Mouse (Mus musculus): Measurements from ENCODE around the gene Shank3. TPM values are rescaled to one million over a fixed set of nuclear protein-coding genes. Genes with fewer than 3 reads are reported as not detected.

Shank3 gene
- polyA plus RNA-seq, 1 experiment from 2014 or later = 0.33 TPM

DNA sequence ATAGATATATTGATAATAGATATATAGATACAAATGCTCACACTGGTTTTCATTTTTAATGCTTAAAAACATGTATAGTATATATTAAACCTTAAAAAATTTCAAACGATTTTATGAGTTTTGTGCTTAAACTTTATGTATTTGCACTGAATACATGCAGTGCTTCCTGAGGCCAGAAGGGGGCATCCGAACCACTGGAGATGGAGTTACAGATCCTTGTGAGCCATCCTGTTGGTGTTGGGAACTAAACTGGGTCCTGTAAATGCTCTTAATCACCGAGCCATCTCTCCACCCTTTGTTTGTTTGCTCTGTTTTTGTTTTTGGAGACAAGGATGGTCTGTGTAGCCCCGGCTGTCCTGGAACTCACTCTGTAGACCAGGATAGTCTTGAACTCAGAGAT is 4.5 kb upstream of the Shank3 start:
- ATAC-seq (ENCODE audit: low read depth) = no peak
- Histone ChIP-seq H3K9ac (ENCODE audit: low read depth, low read length) (no peak overlapping the region), H3K4me2 (ENCODE audit: low read depth, low read length) (no peak overlapping the region), H3K4me3 (ENCODE audit: low read depth, low read length) (no peak overlapping the region), H3K27ac (ENCODE audit: low read length) (no peak overlapping the region), H3K9me3 (replicated peaks; ENCODE audit: control insufficient read depth, low read length) (no peaks in the 10 kb centered on the region), H3K27me3 (ENCODE audit: control insufficient read depth, insufficient read depth, low read depth, low read length) (peaks cover 30% of the 10 kb centered on the region), H3K36me3 (ENCODE audit: control insufficient read depth, insufficient read depth) (no peaks in the 10 kb centered on the region), H3K4me1 (ENCODE audit: control insufficient read depth, low read depth, low read length) (peaks cover 13% of the 10 kb centered on the region)
- WGBS (ENCODE audit: insufficient replicate concordance) = 60% methylated on average over 4 of the region's 4 CpGs

DNA sequence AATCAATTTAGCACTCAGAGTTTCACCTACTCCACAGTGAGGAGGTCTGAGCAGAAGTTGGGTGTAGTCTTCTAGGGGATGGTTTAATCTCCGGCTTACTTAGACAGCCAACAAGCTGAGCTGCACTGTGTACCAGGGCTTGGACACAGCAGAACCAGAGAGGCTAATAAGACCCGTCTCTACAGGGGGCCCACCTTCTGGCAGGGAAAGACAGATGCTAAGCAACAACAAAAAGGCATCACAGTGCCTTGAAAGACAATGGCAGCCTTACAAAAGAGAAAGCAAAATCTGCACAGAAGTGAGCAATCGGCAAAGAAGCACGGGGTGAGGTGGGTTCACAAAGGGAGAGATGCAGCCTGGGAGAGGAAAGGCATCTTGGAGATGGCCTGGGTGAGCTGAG is 3.3 kb upstream of the Shank3 start:
- H3K9ac ChIP-seq (ENCODE audit: low read depth, low read length) = no peak overlapping the region
- 55% methylated on average over 4 of the region's 4 CpGs for WGBS (ENCODE audit: insufficient replicate concordance)
- no peak overlapping the region for H3K27ac ChIP-seq (ENCODE audit: low read length)
- ATAC-seq (ENCODE audit: low read depth) = no peak
- no peaks in the 10 kb centered on the region for H3K9me3 ChIP-seq (replicated peaks; ENCODE audit: control insufficient read depth, low read length)
- H3K4me2 ChIP-seq (ENCODE audit: low read depth, low read length) = no peak overlapping the region
- peaks cover 21% of the 10 kb centered on the region for H3K4me1 ChIP-seq (ENCODE audit: control insufficient read depth, low read depth, low read length)
- H3K4me3 ChIP-seq (ENCODE audit: low read depth, low read length) = no peak overlapping the region
- no peaks in the 10 kb centered on the region for H3K36me3 ChIP-seq (ENCODE audit: control insufficient read depth, insufficient read depth)
- H3K27me3 ChIP-seq (ENCODE audit: control insufficient read depth, insufficient read depth, low read depth, low read length) = peaks cover 39% of the 10 kb centered on the region

DNA sequence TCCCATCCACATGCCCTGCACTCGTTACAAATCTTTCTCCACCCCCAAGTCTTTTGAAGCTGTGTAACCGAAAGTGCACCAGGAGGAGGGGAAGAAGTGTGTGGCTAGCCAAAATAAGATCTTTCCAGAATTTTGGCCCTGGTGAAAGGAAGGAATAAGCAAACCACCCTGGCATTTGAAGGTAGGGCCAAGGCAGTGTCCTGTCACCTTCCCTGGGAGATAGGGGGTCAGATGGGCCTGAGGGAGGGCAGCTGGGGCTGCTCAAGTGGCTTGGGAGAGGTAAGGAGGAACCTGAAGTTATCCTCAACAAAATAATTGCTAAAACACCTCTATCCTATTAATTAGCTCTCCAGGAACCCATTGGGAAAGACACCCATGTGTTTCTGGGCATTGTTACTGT is 2.6 kb upstream of the Shank3 start:
- no peak overlapping the region for H3K4me3 ChIP-seq (ENCODE audit: low read depth, low read length)
- H3K9ac ChIP-seq (ENCODE audit: low read depth, low read length) = no peak overlapping the region
- no peaks in the 10 kb centered on the region for H3K36me3 ChIP-seq (ENCODE audit: control insufficient read depth, insufficient read depth)
- H3K27me3 ChIP-seq (ENCODE audit: control insufficient read depth, insufficient read depth, low read depth, low read length) = peaks cover 39% of the 10 kb centered on the region
- ATAC-seq (ENCODE audit: low read depth) = no peak
- H3K4me1 ChIP-seq (ENCODE audit: control insufficient read depth, low read depth, low read length) = peaks cover 21% of the 10 kb centered on the region
- H3K9me3 ChIP-seq (replicated peaks; ENCODE audit: control insufficient read depth, low read length) = no peaks in the 10 kb centered on the region
- no peak overlapping the region for H3K4me2 ChIP-seq (ENCODE audit: low read depth, low read length)
- WGBS (ENCODE audit: insufficient replicate concordance) = 37% methylated on average over 2 of the region's 2 CpGs
- H3K27ac ChIP-seq (ENCODE audit: low read length) = no peak overlapping the region

DNA sequence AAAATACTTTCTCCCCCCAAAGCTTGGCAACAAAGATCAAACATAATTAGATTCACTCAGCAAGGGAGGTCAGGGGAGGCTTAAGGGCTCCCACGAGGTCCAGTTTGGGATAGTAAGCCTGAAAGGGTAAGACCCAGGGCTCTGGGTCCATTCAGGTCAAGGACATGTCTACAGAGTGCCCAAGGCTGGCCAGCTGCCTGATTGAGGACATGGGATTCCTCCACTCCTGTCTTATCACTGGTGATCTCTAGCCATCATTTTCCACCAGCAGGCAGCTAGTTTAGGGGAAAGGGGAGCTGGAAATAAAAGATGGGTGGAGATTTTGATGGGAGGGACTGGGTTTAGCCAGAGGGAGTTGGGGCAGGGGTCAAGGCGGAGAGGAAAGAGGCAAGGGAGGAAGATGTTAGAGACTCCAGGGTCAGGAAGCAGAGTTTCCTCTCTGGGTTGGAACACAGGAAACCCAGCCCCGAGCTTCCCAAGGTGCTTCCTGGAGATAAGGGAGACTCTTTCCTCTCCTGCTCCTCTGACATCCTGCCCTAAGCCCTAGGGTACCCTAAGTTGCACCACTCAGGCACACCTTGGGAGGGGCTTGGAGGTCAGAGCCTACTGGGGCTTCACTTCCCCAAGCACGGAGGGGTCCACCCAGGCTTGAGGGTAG is 1.9 kb upstream of the Shank3 start:
- 8% methylated on average over 4 of the region's 4 CpGs for WGBS (ENCODE audit: insufficient replicate concordance)
- H3K27ac ChIP-seq (ENCODE audit: low read length) = no peak overlapping the region
- peak; percentile 50 for ATAC-seq (ENCODE audit: low read depth)
- H3K9me3 ChIP-seq (replicated peaks; ENCODE audit: control insufficient read depth, low read length) = no peaks in the 10 kb centered on the region
- H3K4me3 ChIP-seq (ENCODE audit: low read depth, low read length) = no peak overlapping the region; the same call in 1 of the 2 replicates
- H3K27me3 ChIP-seq (ENCODE audit: control insufficient read depth, insufficient read depth, low read depth, low read length) = peaks cover 39% of the 10 kb centered on the region
- H3K4me2 ChIP-seq (ENCODE audit: low read depth, low read length) = no peak overlapping the region
- H3K4me1 ChIP-seq (ENCODE audit: control insufficient read depth, low read depth, low read length) = peaks cover 21% of the 10 kb centered on the region
- no peaks in the 10 kb centered on the region for H3K36me3 ChIP-seq (ENCODE audit: control insufficient read depth, insufficient read depth)
- no peak overlapping the region for H3K9ac ChIP-seq (ENCODE audit: low read depth, low read length)

DNA sequence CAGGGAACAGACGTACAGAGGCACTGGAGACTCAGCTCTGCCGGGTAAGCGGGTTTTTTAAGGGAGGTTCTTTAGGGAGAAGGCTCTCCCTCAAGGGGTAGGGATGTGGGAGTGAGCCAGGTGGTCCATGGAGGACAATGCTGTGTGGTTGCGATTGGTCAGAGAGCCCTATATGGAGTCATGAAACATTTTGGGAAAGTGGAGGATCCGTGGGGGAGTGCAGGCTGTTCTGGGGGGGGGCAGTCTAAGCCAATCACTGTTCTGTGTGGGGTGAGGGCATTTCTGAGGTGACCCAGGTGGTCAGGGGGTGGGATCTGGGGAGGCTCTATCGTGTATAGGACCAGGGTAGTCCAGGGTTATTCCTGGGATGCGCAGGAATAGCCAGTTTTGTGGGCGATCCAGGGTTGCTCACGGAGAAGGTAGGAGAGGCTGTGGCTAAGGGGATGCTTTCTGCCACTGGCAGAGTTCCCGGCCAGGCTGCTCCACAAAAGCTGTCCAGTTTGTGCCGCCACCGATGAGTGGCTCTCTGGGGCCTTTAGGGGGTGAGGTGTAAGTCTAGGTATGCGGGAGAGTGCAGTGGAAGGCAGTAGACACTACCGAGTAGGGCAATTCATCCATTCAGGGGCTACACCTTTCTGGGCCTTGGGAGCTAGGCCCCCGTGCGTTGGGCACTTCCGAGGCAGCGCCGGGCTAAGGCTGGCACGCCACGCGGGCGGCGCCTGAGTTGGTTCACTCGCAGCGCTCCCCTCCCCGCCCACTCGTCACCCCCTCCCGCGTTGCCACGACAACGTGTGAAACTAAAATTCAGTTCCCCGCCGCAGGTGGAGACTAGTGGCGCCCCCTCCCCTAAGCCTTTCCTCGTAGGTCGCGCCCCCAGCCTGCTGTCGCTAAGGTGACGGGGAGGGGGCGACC is 1.1 kb upstream of the Shank3 start:
- Histone ChIP-seq H3K27me3 (ENCODE audit: control insufficient read depth, insufficient read depth, low read depth, low read length) (peaks cover 39% of the 10 kb centered on the region), H3K4me3 (ENCODE audit: low read depth, low read length) (peak overlapping the region; percentile 66), H3K4me1 (ENCODE audit: control insufficient read depth, low read depth, low read length) (peaks cover 21% of the 10 kb centered on the region), H3K9ac (ENCODE audit: low read depth, low read length) (no peak overlapping the region; the same call in 1 of the 2 replicates), H3K27ac (ENCODE audit: low read length) (no peak overlapping the region), H3K9me3 (replicated peaks; ENCODE audit: control insufficient read depth, low read length) (no peaks in the 10 kb centered on the region), H3K4me2 (ENCODE audit: low read depth, low read length) (peak overlapping the region; percentile 89), H3K36me3 (ENCODE audit: control insufficient read depth, insufficient read depth) (no peaks in the 10 kb centered on the region)
- WGBS (ENCODE audit: insufficient replicate concordance) = 2% methylated on average over 40 of the region's 41 CpGs
- ATAC-seq (ENCODE audit: low read depth) = no peak

DNA sequence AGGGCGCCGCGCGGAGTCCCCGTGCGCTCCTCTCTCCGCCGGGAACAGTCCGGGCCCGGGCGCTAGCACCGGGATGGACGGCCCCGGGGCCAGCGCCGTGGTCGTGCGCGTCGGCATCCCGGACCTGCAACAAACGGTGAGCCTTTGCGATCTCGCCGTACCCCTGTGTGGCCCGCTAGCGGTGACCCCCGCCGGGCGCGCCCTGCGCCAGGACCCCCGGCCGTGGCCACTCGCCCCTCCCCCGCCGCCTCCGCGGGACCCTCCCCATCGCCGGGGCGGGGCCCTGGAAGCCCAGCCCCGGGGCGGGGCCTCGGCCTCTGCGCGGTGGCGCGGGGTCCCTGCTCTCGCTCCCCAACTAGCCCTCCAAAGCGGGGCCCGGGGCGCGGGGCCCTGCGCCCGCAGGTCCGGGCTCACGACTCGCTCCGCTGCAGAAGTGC is 379 bp downstream of the Shank3 start:
- Histone ChIP-seq H3K4me3 (ENCODE audit: low read depth, low read length) (peak overlapping the region; percentile 66), H3K36me3 (ENCODE audit: control insufficient read depth, insufficient read depth) (no peaks in the 10 kb centered on the region), H3K4me2 (ENCODE audit: low read depth, low read length) (peak overlapping the region; percentile 89), H3K9ac (ENCODE audit: low read depth, low read length) (peak overlapping the region; percentile 47), H3K9me3 (replicated peaks; ENCODE audit: control insufficient read depth, low read length) (no peaks in the 10 kb centered on the region), H3K27ac (ENCODE audit: low read length) (no peak overlapping the region), H3K27me3 (ENCODE audit: control insufficient read depth, insufficient read depth, low read depth, low read length) (peaks cover 39% of the 10 kb centered on the region), H3K4me1 (ENCODE audit: control insufficient read depth, low read depth, low read length) (peaks cover 21% of the 10 kb centered on the region)
- under 1% methylated on average over 52 of the region's 60 CpGs for WGBS (ENCODE audit: insufficient replicate concordance)
- peak; percentile 53 for ATAC-seq (ENCODE audit: low read depth)

DNA sequence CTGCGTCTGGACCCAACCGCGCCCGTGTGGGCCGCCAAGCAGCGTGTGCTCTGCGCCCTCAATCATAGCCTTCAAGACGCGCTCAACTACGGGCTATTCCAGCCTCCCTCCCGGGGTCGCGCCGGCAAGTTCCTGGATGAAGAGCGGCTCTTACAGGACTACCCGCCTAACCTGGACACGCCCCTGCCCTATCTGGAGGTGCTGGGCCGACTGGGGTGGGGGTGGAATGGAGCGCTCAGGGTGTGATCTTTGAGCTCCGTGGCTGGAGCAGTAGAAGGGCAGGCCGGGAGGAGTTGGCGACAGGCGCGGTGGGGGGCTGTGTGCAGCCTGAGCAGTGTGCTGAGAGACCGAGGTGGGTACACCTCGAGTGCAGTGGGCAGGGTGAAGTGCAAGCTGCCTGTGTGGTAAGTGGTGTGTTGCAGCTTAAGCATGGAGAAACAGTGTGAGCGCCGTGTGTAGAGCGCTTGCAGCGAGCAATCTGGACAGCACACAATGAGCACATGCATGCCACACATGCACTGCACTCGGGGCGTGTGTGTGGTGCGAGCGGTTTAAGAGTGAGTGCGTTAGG is 883 bp downstream of the Shank3 start:
- peak overlapping the region; percentile 66 for H3K4me3 ChIP-seq (ENCODE audit: low read depth, low read length)
- 7% methylated on average over 35 of the region's 35 CpGs for WGBS (ENCODE audit: insufficient replicate concordance)
- peaks cover 39% of the 10 kb centered on the region for H3K27me3 ChIP-seq (ENCODE audit: control insufficient read depth, insufficient read depth, low read depth, low read length)
- H3K36me3 ChIP-seq (ENCODE audit: control insufficient read depth, insufficient read depth) = no peaks in the 10 kb centered on the region
- H3K27ac ChIP-seq (ENCODE audit: low read length) = no peak overlapping the region
- H3K9ac ChIP-seq (ENCODE audit: low read depth, low read length) = peak overlapping the region; percentile 47; the same call in 1 of the 2 replicates
- ATAC-seq (ENCODE audit: low read depth) = peak; percentile 50; the same call in 1 of the 2 replicates
- peak overlapping the region; percentile 89 for H3K4me2 ChIP-seq (ENCODE audit: low read depth, low read length)
- H3K9me3 ChIP-seq (replicated peaks; ENCODE audit: control insufficient read depth, low read length) = no peaks in the 10 kb centered on the region
- H3K4me1 ChIP-seq (ENCODE audit: control insufficient read depth, low read depth, low read length) = peaks cover 21% of the 10 kb centered on the region

DNA sequence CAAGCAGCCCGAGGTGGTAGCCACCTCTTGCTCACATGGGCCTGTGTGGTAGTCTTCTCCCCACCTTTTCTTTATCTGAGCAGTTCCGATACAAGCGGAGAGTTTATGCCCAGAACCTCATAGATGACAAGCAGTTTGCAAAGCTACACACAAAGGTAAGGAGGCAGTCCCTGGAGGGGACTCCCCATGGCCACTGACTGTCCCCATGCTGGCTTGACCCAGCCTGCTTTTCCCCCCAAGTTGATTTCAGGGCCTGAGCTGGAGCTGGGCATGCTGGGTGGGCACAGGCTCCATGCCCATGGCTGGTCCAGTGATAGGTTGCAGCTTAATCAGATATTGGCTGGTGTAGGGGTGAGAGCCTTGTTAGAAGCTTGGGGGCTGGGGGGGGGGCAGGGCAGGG is 1.9 kb downstream of the Shank3 start:
- Histone ChIP-seq H3K4me3 (ENCODE audit: low read depth, low read length) (no peak overlapping the region), H3K4me1 (ENCODE audit: control insufficient read depth, low read depth, low read length) (peaks cover 21% of the 10 kb centered on the region), H3K27ac (ENCODE audit: low read length) (no peak overlapping the region), H3K27me3 (ENCODE audit: control insufficient read depth, insufficient read depth, low read depth, low read length) (peaks cover 39% of the 10 kb centered on the region), H3K9ac (ENCODE audit: low read depth, low read length) (no peak overlapping the region), H3K36me3 (ENCODE audit: control insufficient read depth, insufficient read depth) (no peaks in the 10 kb centered on the region), H3K9me3 (replicated peaks; ENCODE audit: control insufficient read depth, low read length) (no peaks in the 10 kb centered on the region), H3K4me2 (ENCODE audit: low read depth, low read length) (no peak overlapping the region)
- WGBS (ENCODE audit: insufficient replicate concordance) = 58% methylated on average over 3 of the region's 3 CpGs
- ATAC-seq (ENCODE audit: low read depth) = no peak
